Mouse (Mus musculus): ENCODE measurements around the gene Gm2974. TPM values are rescaled to one million over a fixed set of nuclear protein-coding genes. Genes with fewer than 3 reads are reported as not detected.
"Not testable (repeated sequence)": the region's sequence is repeated elsewhere in the genome, so short reads cannot be mapped to it uniquely, and the experiment has no call there.

The Gm2974 gene
- 1.2 and 1.6 TPM in 2 replicates for polyA plus RNA-seq (2016; fragmentation: Nextera tagmentation; extraction: Ambion mirVana)

- not testable (repeated sequence) for H3K9me3 ChIP-seq; H3K27me3 ChIP-seq; H3K4me1 ChIP-seq; H3K36me3 ChIP-seq; ATAC-seq (ENCODE audit: low FRiP score, low read depth); H3K27ac ChIP-seq (replicated peaks)
- WGBS: 14% methylated on average over 31 of the region's 59 CpGs
- Histone ChIP-seq H3K4me2 (replicated peaks) (peak within 1 kb of the TSS; percentile 62), H3K4me3 (peak within 1 kb of the TSS; percentile 42), H3K9ac (replicated peaks) (peak within 1 kb of the TSS; percentile 47; the same call in 1 of the 2 replicates)
Observed at GRCm38 (mm10) chr14:4182491-4183210, at the start of gene Gm2974. TSS of gene Gm2974 (plus strand) at chr14:4182576.

- not testable (repeated sequence) for H3K4me2 ChIP-seq (replicated peaks); H3K9ac ChIP-seq (replicated peaks); ATAC-seq (ENCODE audit: low FRiP score, low read depth); H3K9me3 ChIP-seq; H3K27ac ChIP-seq (replicated peaks); H3K27me3 ChIP-seq; H3K36me3 ChIP-seq; H3K4me1 ChIP-seq; H3K4me3 ChIP-seq
- 82% methylated on average over 4 of the region's 4 CpGs for WGBS
Observed at GRCm38 (mm10) chr14:4141646-4142045, 40.7 kb upstream of the Gm2974 start.

GRCm38 (mm10) chr14:4164730-4165129 is 17.6 kb upstream of the Gm2974 start, which contains the start of gene Gm3127:
TSS of gene Gm3127 (plus strand) at chr14:4165030.
- H3K9me3 ChIP-seq; H3K4me1 ChIP-seq; H3K4me3 ChIP-seq; H3K27me3 ChIP-seq; H3K4me2 ChIP-seq (replicated peaks); H3K9ac ChIP-seq (replicated peaks); H3K36me3 ChIP-seq; H3K27ac ChIP-seq (replicated peaks); ATAC-seq (ENCODE audit: low FRiP score, low read depth): not testable (repeated sequence)
- 75% methylated on average over 1 of the region's 2 CpGs for WGBS

- not testable (repeated sequence) for H3K36me3 ChIP-seq; H3K27ac ChIP-seq (replicated peaks); H3K27me3 ChIP-seq; H3K9me3 ChIP-seq; ATAC-seq (ENCODE audit: low FRiP score, low read depth); H3K4me1 ChIP-seq
- H3K4me2 ChIP-seq (replicated peaks): peak overlapping the region; percentile 62
- peak overlapping the region; percentile 47; the same call in 1 of the 2 replicates for H3K9ac ChIP-seq (replicated peaks)
- 9% methylated on average over 13 of the region's 14 CpGs for WGBS
- peak overlapping the region; percentile 42 for H3K4me3 ChIP-seq
Observed at GRCm38 (mm10) chr14:4182030-4182429, 346 bp upstream of the Gm2974 start.

GRCm38 (mm10) chr14:4183375-4183774 is 999 bp downstream of the Gm2974 start:
- ATAC-seq (ENCODE audit: low FRiP score, low read depth); H3K36me3 ChIP-seq; H3K27me3 ChIP-seq; H3K9me3 ChIP-seq; H3K9ac ChIP-seq (replicated peaks); H3K4me1 ChIP-seq; H3K4me2 ChIP-seq (replicated peaks); H3K27ac ChIP-seq (replicated peaks); H3K4me3 ChIP-seq: not testable (repeated sequence)
- 34% methylated on average over 7 of the region's 10 CpGs for WGBS

- not testable (repeated sequence) for H3K36me3 ChIP-seq; H3K4me1 ChIP-seq; H3K4me2 ChIP-seq (replicated peaks); H3K9me3 ChIP-seq; H3K4me3 ChIP-seq; H3K27ac ChIP-seq (replicated peaks); H3K27me3 ChIP-seq; ATAC-seq (ENCODE audit: low FRiP score, low read depth); H3K9ac ChIP-seq (replicated peaks)
- WGBS: no CpG with 5 or more reads among the region's 2 CpGs
Observed at GRCm38 (mm10) chr14:4249331-4249730, 67.0 kb downstream of the Gm2974 start, which contains the start of gene Gm3138. TSS of gene Gm3138 (plus strand) at chr14:4249631.

Other genes with a start within 250 kb of the Gm2974 start
- gene Gm3095, start 219.0 kb upstream of the Gm2974 start, polyA plus RNA-seq (2016; fragmentation: Nextera tagmentation; extraction: Ambion mirVana): 0.15 and 0.46 TPM in 2 replicates
- gene Gm3099, start 184.2 kb upstream of the Gm2974 start, polyA plus RNA-seq (2016; fragmentation: Nextera tagmentation; extraction: Ambion mirVana): not detected in 2 replicates
- gene Gm5796, start 158.6 kb upstream of the Gm2974 start, polyA plus RNA-seq (2016; fragmentation: Nextera tagmentation; extraction: Ambion mirVana): 0.55 and 1.1 TPM in 2 replicates
- not detected in 2 replicates for gene Gm3115, start 98.5 kb upstream of the Gm2974 start, polyA plus RNA-seq (2016; fragmentation: Nextera tagmentation; extraction: Ambion mirVana)
- gene Gm8108, start 72.0 kb upstream of the Gm2974 start, polyA plus RNA-seq (2016; fragmentation: Nextera tagmentation; extraction: Ambion mirVana): 0.33 and 1.2 TPM in 2 replicates
- not detected in 2 replicates for gene Gm3127, start 17.5 kb upstream of the Gm2974 start, polyA plus RNA-seq (2016; fragmentation: Nextera tagmentation; extraction: Ambion mirVana)
- gene Gm3138, start 67.1 kb downstream of the Gm2974 start, polyA plus RNA-seq (2016; fragmentation: Nextera tagmentation; extraction: Ambion mirVana): not detected in 2 replicates
- gene Gm3149, start 134.7 kb downstream of the Gm2974 start, polyA plus RNA-seq (2016; fragmentation: Nextera tagmentation; extraction: Ambion mirVana): not detected in 2 replicates
- gene 2610042L04Rik, start 152.2 kb downstream of the Gm2974 start, polyA plus RNA-seq (2016; fragmentation: Nextera tagmentation; extraction: Ambion mirVana): 1.3 and 1.5 TPM in 2 replicates
- gene Gm3159, start 214.9 kb downstream of the Gm2974 start, polyA plus RNA-seq (2016; fragmentation: Nextera tagmentation; extraction: Ambion mirVana): not detected in 2 replicates
- 0.74 and 1.0 TPM in 2 replicates for gene Gm3164, start 232.9 kb downstream of the Gm2974 start, polyA plus RNA-seq (2016; fragmentation: Nextera tagmentation; extraction: Ambion mirVana)
- not detected in 2 replicates for gene Gm3173, start 248.4 kb downstream of the Gm2974 start, polyA plus RNA-seq (2016; fragmentation: Nextera tagmentation; extraction: Ambion mirVana)